Mouse (Mus musculus) liver, embryonic 14.5 days (tissue): Measurements from ENCODE around the gene Nebl.

ENCODE experiments used
- CTCF ChIP-seq: IDR thresholded peaks from 2 replicates; pipeline ENCODE4 v1.5.1; 2016; ENCODE audit warnings: antibody characterized with exemption, low read depth, control low read depth
- EP300 ChIP-seq: IDR thresholded peaks from 2 replicates; pipeline ENCODE4 v1.6.1; 2016; ENCODE audit warnings: antibody characterized with exemption, low read depth

GRCm38 (mm10) chr2:17671566-17671965, 59.7 kb downstream of the Nebl start:
- TF ChIP-seq CTCF (no peak), EP300 (no peak)
